Mouse (Mus musculus): Measurements from ENCODE around the gene Ubald2. TPM values are rescaled to one million over a fixed set of nuclear protein-coding genes. Genes with fewer than 3 reads are reported as not detected.

The Ubald2 gene
- polyA plus RNA-seq, 1 experiment from 2014 or later = 92.4 TPM

- WGBS = under 1% methylated on average over 53 of the region's 76 CpGs
- no peaks in the 10 kb centered on the region for H3K36me3 ChIP-seq (ENCODE audit: control insufficient read depth, insufficient read depth, low read length)
- peak overlapping the region; percentile 89 for H3K27ac ChIP-seq (ENCODE audit: low read depth, low read length)
- DNase-seq (ENCODE audit: low spot score) (peak; percentile 44), ATAC-seq (ENCODE audit: insufficient read depth, low FRiP score, low TSS enrichment) (peak; percentile 21; the same call in 1 of the 2 replicates)
- H3K4me3 ChIP-seq (ENCODE audit: low read depth, low read length) = peak overlapping the region; percentile 82
- H3K4me1 ChIP-seq (ENCODE audit: control insufficient read depth, insufficient read depth, low read length) = peaks cover 9% of the 10 kb centered on the region
- no peaks in the 10 kb centered on the region for H3K9me3 ChIP-seq (ENCODE audit: control insufficient read depth, low read length)
- H3K4me2 ChIP-seq (ENCODE audit: low read depth) = peak overlapping the region; percentile 98
- H3K27me3 ChIP-seq (ENCODE audit: control insufficient read depth, insufficient read depth, low read length) = no peaks in the 10 kb centered on the region
- H3K9ac ChIP-seq (ENCODE audit: low read length) = peak overlapping the region; percentile 93
Observed at GRCm38 (mm10) chr11:116412028-116412827, 21.7 kb upstream of the Ubald2 start.

- DNase-seq (ENCODE audit: low spot score) (peak; percentile 93), ATAC-seq (ENCODE audit: insufficient read depth, low FRiP score, low TSS enrichment) (peak; percentile 95)
- peak within 1 kb of the TSS; percentile 82 for H3K4me3 ChIP-seq (ENCODE audit: low read depth, low read length)
- H3K9me3 ChIP-seq (ENCODE audit: control insufficient read depth, low read length) = no peaks in the 10 kb centered on the region
- H3K36me3 ChIP-seq (ENCODE audit: control insufficient read depth, insufficient read depth, low read length) = no peaks in the 10 kb centered on the region
- no peaks in the 10 kb centered on the region for H3K27me3 ChIP-seq (ENCODE audit: control insufficient read depth, insufficient read depth, low read length)
- peaks cover 9% of the 10 kb centered on the region for H3K4me1 ChIP-seq (ENCODE audit: control insufficient read depth, insufficient read depth, low read length)
- H3K27ac ChIP-seq (ENCODE audit: low read depth, low read length) = peak within 1 kb of the TSS; percentile 89
- H3K9ac ChIP-seq (ENCODE audit: low read length) = peak within 1 kb of the TSS; percentile 93
- WGBS = 2% methylated on average over 66 of the region's 82 CpGs
- peak within 1 kb of the TSS; percentile 98 for H3K4me2 ChIP-seq (ENCODE audit: low read depth)
Observed at GRCm38 (mm10) chr11:116412904-116413630, 20.8 kb upstream of the Ubald2 start, which contains the start of gene Rnf157. Rnf157 (minus strand) TSS chr11:116413032.

GRCm38 (mm10) chr11:116413631-116414022, 20.3 kb upstream of the Ubald2 start:
- ATAC-seq (ENCODE audit: insufficient read depth, low FRiP score, low TSS enrichment) = no peak
- Histone ChIP-seq H3K27me3 (ENCODE audit: control insufficient read depth, insufficient read depth, low read length) (no peaks in the 10 kb centered on the region), H3K27ac (ENCODE audit: low read depth, low read length) (peak overlapping the region; percentile 89; the same call in 1 of the 2 replicates), H3K9ac (ENCODE audit: low read length) (no peak overlapping the region), H3K4me2 (ENCODE audit: low read depth) (peak overlapping the region; percentile 98), H3K36me3 (ENCODE audit: control insufficient read depth, insufficient read depth, low read length) (no peaks in the 10 kb centered on the region), H3K9me3 (ENCODE audit: control insufficient read depth, low read length) (no peaks in the 10 kb centered on the region), H3K4me1 (ENCODE audit: control insufficient read depth, insufficient read depth, low read length) (peaks cover 9% of the 10 kb centered on the region), H3K4me3 (ENCODE audit: low read depth, low read length) (no peak overlapping the region; the same call in 1 of the 2 replicates)
- 82% methylated on average over 4 of the region's 4 CpGs for WGBS
- no peak for DNase-seq (ENCODE audit: low spot score)

GRCm38 (mm10) chr11:116416196-116416943, 17.5 kb upstream of the Ubald2 start:
- no peaks in the 10 kb centered on the region for H3K9me3 ChIP-seq (ENCODE audit: control insufficient read depth, low read length)
- 74% methylated on average over 6 of the region's 6 CpGs for WGBS
- H3K27me3 ChIP-seq (ENCODE audit: control insufficient read depth, insufficient read depth, low read length) = no peaks in the 10 kb centered on the region
- H3K4me2 ChIP-seq (ENCODE audit: low read depth) = no peak overlapping the region
- H3K4me1 ChIP-seq (ENCODE audit: control insufficient read depth, insufficient read depth, low read length) = peaks cover 6% of the 10 kb centered on the region
- no peaks in the 10 kb centered on the region for H3K36me3 ChIP-seq (ENCODE audit: control insufficient read depth, insufficient read depth, low read length)
- H3K27ac ChIP-seq (ENCODE audit: low read depth, low read length) = no peak overlapping the region
- ATAC-seq (ENCODE audit: insufficient read depth, low FRiP score, low TSS enrichment) (no peak), DNase-seq (ENCODE audit: low spot score) (no peak)
- H3K4me3 ChIP-seq (ENCODE audit: low read depth, low read length) = no peak overlapping the region
- no peak overlapping the region for H3K9ac ChIP-seq (ENCODE audit: low read length)

- Histone ChIP-seq H3K9ac (ENCODE audit: low read length) (no peak overlapping the region), H3K4me3 (ENCODE audit: low read depth, low read length) (no peak overlapping the region), H3K36me3 (ENCODE audit: control insufficient read depth, insufficient read depth, low read length) (no peaks in the 10 kb centered on the region), H3K27me3 (ENCODE audit: control insufficient read depth, insufficient read depth, low read length) (no peaks in the 10 kb centered on the region), H3K4me1 (ENCODE audit: control insufficient read depth, insufficient read depth, low read length) (peaks cover 3% of the 10 kb centered on the region), H3K27ac (ENCODE audit: low read depth, low read length) (no peak overlapping the region), H3K9me3 (ENCODE audit: control insufficient read depth, low read length) (no peaks in the 10 kb centered on the region), H3K4me2 (ENCODE audit: low read depth) (no peak overlapping the region)
- 88% methylated on average over 5 of the region's 5 CpGs for WGBS
- ATAC-seq (ENCODE audit: insufficient read depth, low FRiP score, low TSS enrichment) = no peak
- DNase-seq (ENCODE audit: low spot score) = no peak
Observed at GRCm38 (mm10) chr11:116417054-116417453, 16.8 kb upstream of the Ubald2 start.

GRCm38 (mm10) chr11:116418194-116418840, 15.6 kb upstream of the Ubald2 start:
- Histone ChIP-seq H3K4me3 (ENCODE audit: low read depth, low read length) (no peak overlapping the region), H3K27ac (ENCODE audit: low read depth, low read length) (no peak overlapping the region), H3K36me3 (ENCODE audit: control insufficient read depth, insufficient read depth, low read length) (no peaks in the 10 kb centered on the region), H3K9ac (ENCODE audit: low read length) (no peak overlapping the region), H3K4me1 (ENCODE audit: control insufficient read depth, insufficient read depth, low read length) (no peaks in the 10 kb centered on the region; the same call in 1 of the 2 replicates), H3K4me2 (ENCODE audit: low read depth) (no peak overlapping the region), H3K27me3 (ENCODE audit: control insufficient read depth, insufficient read depth, low read length) (no peaks in the 10 kb centered on the region), H3K9me3 (ENCODE audit: control insufficient read depth, low read length) (no peaks in the 10 kb centered on the region)
- 11% methylated on average over 2 of the region's 2 CpGs for WGBS
- ATAC-seq (ENCODE audit: insufficient read depth, low FRiP score, low TSS enrichment) (no peak), DNase-seq (ENCODE audit: low spot score) (peak; percentile 50)

- no peak for DNase-seq (ENCODE audit: low spot score)
- no peaks in the 10 kb centered on the region; the same call in 1 of the 2 replicates for H3K4me1 ChIP-seq (ENCODE audit: control insufficient read depth, insufficient read depth, low read length)
- no peak overlapping the region for H3K4me2 ChIP-seq (ENCODE audit: low read depth)
- no peaks in the 10 kb centered on the region for H3K27me3 ChIP-seq (ENCODE audit: control insufficient read depth, insufficient read depth, low read length)
- H3K4me3 ChIP-seq (ENCODE audit: low read depth, low read length) = no peak overlapping the region
- ATAC-seq (ENCODE audit: insufficient read depth, low FRiP score, low TSS enrichment) = no peak
- no peaks in the 10 kb centered on the region for H3K36me3 ChIP-seq (ENCODE audit: control insufficient read depth, insufficient read depth, low read length)
- no peak overlapping the region for H3K9ac ChIP-seq (ENCODE audit: low read length)
- no peak overlapping the region for H3K27ac ChIP-seq (ENCODE audit: low read depth, low read length)
- WGBS = 75% methylated on average over 6 of the region's 6 CpGs
- H3K9me3 ChIP-seq (ENCODE audit: control insufficient read depth, low read length) = no peaks in the 10 kb centered on the region
Observed at GRCm38 (mm10) chr11:116418841-116419462, 14.9 kb upstream of the Ubald2 start.

- H3K9me3 ChIP-seq (ENCODE audit: control insufficient read depth, low read length) = no peaks in the 10 kb centered on the region
- no peak overlapping the region for H3K4me2 ChIP-seq (ENCODE audit: low read depth)
- no peak for ATAC-seq (ENCODE audit: insufficient read depth, low FRiP score, low TSS enrichment)
- H3K4me1 ChIP-seq (ENCODE audit: control insufficient read depth, insufficient read depth, low read length) = no peaks in the 10 kb centered on the region; the same call in 1 of the 2 replicates
- WGBS = 77% methylated on average over 6 of the region's 6 CpGs
- H3K36me3 ChIP-seq (ENCODE audit: control insufficient read depth, insufficient read depth, low read length) = no peaks in the 10 kb centered on the region
- H3K4me3 ChIP-seq (ENCODE audit: low read depth, low read length) = no peak overlapping the region
- H3K27me3 ChIP-seq (ENCODE audit: control insufficient read depth, insufficient read depth, low read length) = no peaks in the 10 kb centered on the region
- no peak for DNase-seq (ENCODE audit: low spot score)
- no peak overlapping the region for H3K27ac ChIP-seq (ENCODE audit: low read depth, low read length)
- H3K9ac ChIP-seq (ENCODE audit: low read length) = no peak overlapping the region
Observed at GRCm38 (mm10) chr11:116421102-116421501, 12.8 kb upstream of the Ubald2 start.
